Mouse (Mus musculus) spleen, adult 2 months (tissue): ENCODE measurements around the gene Dip2b.

Experiments used
- CTCF ChIP-seq: fragments of 200-500 bp; IDR thresholded peaks from 2 replicates; pipeline ENCODE4 v1.5.1; 2011; ENCODE audit warnings: mild to moderate bottlenecking, inconsistent platforms; ENCODE audit not compliant: insufficient read depth, insufficient read length, insufficient replicate concordance; ENCODE audit errors: extremely low read depth
- POLR2A ChIP-seq: fragments of 200-500 bp; IDR thresholded peaks from 2 replicates; pipeline ENCODE4 v1.6.1; 2011; ENCODE audit warnings: low read depth, low read length, inconsistent platforms

DNA sequence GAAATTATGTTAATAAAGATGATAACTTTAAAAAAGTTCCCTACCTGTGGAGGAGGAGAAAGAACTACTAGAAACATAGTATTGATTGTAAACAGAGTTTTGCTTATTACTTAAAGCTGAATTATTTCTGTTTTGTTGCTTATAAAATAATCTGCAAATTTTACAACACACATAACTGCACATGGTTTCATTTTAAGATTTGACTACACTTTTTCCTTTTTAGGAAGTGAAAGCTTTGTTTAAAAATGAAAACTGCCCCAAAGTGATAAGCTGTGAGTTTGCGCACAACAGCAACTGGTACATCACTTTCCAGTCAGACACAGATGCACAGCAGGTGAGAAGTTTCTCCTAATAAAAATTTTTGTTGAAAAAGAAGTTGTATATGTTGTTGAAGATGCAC, 45.4 kb upstream of the Dip2b start:
- no peak for TF ChIP-seq CTCF
- TF ChIP-seq POLR2A, result no peak
